Mouse (Mus musculus): ENCODE measurements around the gene Frmd8.

Gene Frmd8

DNA sequence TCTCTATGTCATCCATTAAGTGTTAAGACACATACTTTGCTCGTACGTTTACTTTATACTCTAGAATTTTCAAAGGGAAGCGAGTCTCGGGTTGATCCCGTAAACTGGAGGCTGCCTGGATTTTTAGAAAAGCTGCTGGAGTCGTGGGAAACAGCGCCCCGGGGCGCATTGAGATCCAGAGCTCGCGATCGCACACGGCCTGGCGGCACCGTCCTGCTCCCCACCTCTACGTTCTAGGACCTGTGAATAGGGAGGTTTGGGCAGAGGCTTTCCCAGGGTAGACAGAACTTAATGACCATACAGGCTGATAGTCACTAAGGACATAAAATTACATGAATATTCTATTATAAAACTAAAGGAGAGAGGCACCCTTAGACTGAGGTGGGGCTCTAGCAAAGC, 71.2 kb downstream of the Frmd8 start:
- DNase-seq: no peak

DNA sequence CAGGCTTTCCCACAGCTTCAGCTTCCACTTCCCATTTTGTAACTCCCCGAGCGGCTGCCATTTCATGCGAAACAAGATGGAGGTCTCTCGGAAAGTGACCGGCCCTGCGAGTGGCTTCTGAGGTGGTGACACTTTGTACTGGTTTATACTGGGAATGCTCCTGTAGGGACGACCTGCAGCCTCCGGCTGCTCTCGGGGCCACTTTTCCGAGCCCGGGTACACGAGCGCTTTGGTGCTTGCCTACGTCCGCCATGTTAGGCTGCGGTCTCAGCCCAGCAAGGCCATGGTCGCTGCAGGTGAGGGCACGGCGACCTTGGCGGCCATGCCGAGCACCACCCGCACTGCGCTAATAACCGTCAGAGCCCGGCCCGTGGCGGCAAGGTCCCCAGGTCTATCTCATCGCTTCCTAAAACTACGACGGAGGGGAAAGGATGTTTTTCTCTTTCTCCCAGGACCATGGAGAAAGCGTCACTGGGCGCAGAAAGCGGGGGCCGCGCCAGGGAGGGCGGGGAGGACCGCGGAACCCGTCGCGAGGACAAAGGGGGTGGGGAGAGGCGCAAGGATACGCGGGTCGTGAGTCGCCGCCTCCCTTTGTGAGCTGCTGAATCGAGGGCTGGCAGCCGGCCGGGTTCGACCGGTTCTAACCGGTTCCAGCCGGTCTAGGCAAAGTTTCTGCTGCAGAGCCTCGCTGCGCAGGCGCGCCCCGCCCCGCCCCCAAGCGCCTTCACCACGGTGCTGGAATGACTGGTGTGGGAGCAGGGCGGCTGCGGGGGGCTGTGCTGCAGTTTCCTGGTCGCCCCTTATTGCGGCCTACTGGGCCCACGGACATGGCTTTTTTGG, 71.8 kb downstream of the Frmd8 start:
- peak; percentile 100 for DNase-seq

DNA sequence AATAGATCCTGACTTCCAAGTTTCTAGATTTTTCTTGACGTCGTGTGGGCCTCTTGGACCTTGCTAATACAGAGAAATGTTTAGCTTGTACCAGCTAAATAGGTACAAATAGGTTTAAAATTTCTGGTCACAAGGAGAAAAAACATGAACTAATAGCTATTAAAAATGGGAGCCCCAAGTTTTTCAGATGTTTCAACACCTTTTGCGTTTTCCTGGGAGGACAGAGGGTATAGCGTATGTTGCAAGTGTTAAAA, 72.4 kb downstream of the Frmd8 start:
- DNase-seq: no peak

GRCm38 (mm10) chr19:5802011-5802786, 72.9 kb downstream of the Frmd8 start:
- peak; percentile 95 for DNase-seq

DNA sequence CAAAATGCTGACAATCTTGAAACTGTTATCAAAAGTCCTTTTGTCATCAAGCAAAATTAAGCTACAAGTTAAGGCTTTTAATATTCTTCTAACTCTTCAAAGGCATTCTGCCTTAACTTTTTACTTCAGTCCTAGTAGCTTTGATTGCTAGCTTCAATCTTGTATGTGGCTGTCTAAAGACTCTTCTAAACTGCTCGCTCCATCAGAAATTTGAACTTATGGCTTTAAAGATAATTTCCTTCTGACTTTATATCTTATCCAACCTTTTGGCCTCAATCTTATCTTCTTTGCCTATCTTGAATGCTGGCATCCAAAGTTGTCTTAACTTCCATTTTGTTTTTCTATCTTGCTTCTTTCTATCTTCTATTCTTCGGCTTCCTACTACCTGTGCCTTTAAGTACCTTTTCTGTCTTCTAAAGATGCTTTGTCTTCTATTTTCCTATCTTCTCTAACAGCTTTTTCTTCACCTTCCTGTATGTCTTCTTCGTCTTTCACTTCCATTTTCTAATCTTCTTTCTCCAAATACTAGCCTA, 73.6 kb downstream of the Frmd8 start:
- DNase-seq: no peak

DNA sequence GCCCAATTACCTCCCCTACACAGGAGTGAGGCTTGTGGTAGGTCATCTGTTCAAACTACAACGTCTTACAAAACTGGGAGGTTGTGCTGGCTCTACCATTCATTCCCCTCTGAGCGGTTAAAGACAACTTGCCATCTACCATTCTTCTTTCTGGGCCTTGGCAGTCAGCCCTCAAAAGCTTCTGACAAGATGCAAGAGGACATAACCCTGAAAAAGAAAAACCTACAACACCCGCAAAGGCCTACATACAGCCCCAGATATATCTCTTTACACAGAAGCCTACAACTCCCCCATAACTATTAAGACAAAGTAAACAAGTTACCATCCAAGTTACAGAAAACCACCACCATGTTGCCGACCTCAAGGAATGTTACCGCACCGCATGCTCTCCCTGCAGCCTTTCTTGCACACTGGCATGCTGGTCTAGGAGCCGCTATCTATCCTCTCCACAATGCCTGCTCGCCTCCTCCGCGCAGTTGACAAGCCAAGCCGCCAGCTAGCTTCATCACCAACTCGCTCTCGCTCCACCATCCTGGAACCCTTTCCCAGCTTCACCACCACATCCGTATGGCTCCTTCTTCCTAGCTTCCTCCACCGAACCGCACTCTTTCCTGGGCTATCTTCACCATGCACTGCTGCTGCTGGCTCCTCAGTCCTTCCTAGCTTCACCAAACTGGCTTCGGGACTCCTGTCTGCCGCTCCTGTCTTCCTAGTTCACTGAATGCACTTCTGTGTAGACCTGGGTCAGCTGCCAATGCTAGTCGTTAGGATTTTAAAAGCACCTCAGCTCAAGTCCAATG, 74.2 kb downstream of the Frmd8 start:
- no peak for DNase-seq

- no peak for DNase-seq
Measured at GRCm38 (mm10) chr19:5800350-5800631, 74.8 kb downstream of the Frmd8 start.
